ENCODE assay signal across 7 mouse cellular contexts in the genomic region with DNA sequence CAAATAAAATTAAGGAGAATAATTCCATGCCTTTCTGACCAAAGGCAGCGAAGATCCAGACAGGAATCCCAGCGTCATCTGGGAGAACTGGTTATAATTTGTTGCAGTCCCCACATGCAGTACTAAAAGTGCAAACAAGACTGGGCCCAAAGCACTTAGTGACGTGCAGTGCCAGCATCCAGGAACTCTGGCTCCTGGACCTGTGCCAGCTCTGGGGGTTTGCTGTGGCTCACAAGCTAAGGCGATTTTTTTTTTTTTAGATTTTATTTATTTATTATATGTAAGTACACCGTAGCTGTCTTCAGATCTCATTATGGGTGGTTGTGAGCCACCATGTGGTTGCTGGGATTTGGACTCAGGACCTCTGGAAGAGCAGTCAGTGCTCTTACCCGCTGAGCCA.
DNase-seq lines count a peak whose midpoint lies in the region; ATAC-seq and TF ChIP-seq lines count a peak whose summit lies in the region.
"Not testable (repeated sequence)": the region's sequence is repeated elsewhere in the genome, so short reads cannot be mapped to it uniquely, and the experiment has no call there.

No protein-coding gene starts in this region.

- WGBS in limb, embryonic 13.5 days = 45% methylated on average over 6 of the region's 6 CpGs
- 36% methylated on average over 6 of the region's 6 CpGs for WGBS in lung, postnatal 0 days
- 80% methylated on average over 6 of the region's 6 CpGs for WGBS in midbrain, embryonic 14.5 days

- not testable (repeated sequence) for H3K27ac ChIP-seq in gastrocnemius, adult 2 months; limb, embryonic 13.5 days; lung, postnatal 0 days (ENCODE audit: low read length); midbrain, embryonic 14.5 days (replicated peaks; ENCODE audit: low read depth, low read length)

- not testable (repeated sequence) for H3K36me3 ChIP-seq in limb, embryonic 13.5 days; lung, postnatal 0 days (ENCODE audit: insufficient read depth, low read length); midbrain, embryonic 14.5 days (ENCODE audit: control insufficient read depth, insufficient read depth, low read length); splenic B cell, adult 2 months (ENCODE audit: control insufficient read depth, insufficient read depth, low read length, poor library complexity, severe bottlenecking)

- not testable (repeated sequence) for TF ChIP-seq CTCF in gastrocnemius, adult 2 months (IDR thresholded peaks at IDR 0.05); lung, postnatal 0 days (IDR thresholded peaks at IDR 0.05)

- TF ChIP-seq EP300 in lung, postnatal 0 days (IDR thresholded peaks at IDR 0.05) = not testable (repeated sequence)

- H3K4me3 ChIP-seq in gastrocnemius, adult 2 months; limb, embryonic 13.5 days; lung, postnatal 0 days (ENCODE audit: low read depth, low read length); midbrain, embryonic 14.5 days (replicated peaks; ENCODE audit: low read depth, low read length): not testable (repeated sequence)

- ATAC-seq in limb, embryonic 13.5 days (ENCODE audit: low FRiP score, low read depth) = peak; percentile 32; the same call in 1 of the 2 replicates
- peak; percentile 28; the same call in 1 of the 2 replicates for ATAC-seq in lung, postnatal 0 days
- ATAC-seq in midbrain, embryonic 14.5 days (ENCODE audit: low FRiP score, low TSS enrichment) = not testable (repeated sequence)

- not testable (repeated sequence) for H3K9ac ChIP-seq in limb, embryonic 13.5 days; lung, postnatal 0 days (replicated peaks; ENCODE audit: low read depth); midbrain, embryonic 14.5 days (replicated peaks; ENCODE audit: low read length)

- peak; percentile 39 for DNase-seq in MN1 (ENCODE audit: low spot score)
- peak; percentile 29 for DNase-seq in gastrocnemius, adult 2 months
- peak; percentile 18 for DNase-seq in kidney, postnatal 14 days
- peak; percentile 39 for DNase-seq in lung, postnatal 0 days (ENCODE audit: low spot score)
- peak; percentile 23 for DNase-seq in midbrain, embryonic 14.5 days
- DNase-seq in splenic B cell, adult 2 months (ENCODE audit: low read depth, low spot score) = peak; percentile 34

- not testable (repeated sequence) for H3K9me3 ChIP-seq in limb, embryonic 13.5 days; lung, postnatal 0 days (ENCODE audit: low read length); midbrain, embryonic 14.5 days (ENCODE audit: control insufficient read depth, low read length)

- not testable (repeated sequence) for H3K4me2 ChIP-seq in limb, embryonic 13.5 days (replicated peaks); lung, postnatal 0 days (replicated peaks; ENCODE audit: low read depth, low read length); midbrain, embryonic 14.5 days (ENCODE audit: low read length)

- intact Hi-C loops in gastrocnemius, adult 2 months (cut with DNase I) = not testable (repeated sequence)

- H3K4me1 ChIP-seq in limb, embryonic 13.5 days; lung, postnatal 0 days (ENCODE audit: insufficient read depth, low read depth, low read length); midbrain, embryonic 14.5 days (ENCODE audit: control insufficient read depth, insufficient read depth, low read length): not testable (repeated sequence)

- H3K27me3 ChIP-seq in limb, embryonic 13.5 days; lung, postnatal 0 days (replicated peaks; ENCODE audit: insufficient read depth, low read length); midbrain, embryonic 14.5 days (ENCODE audit: control insufficient read depth, insufficient read depth, low read length); splenic B cell, adult 2 months (ENCODE audit: control insufficient read depth, insufficient read depth, low read length, poor library complexity, severe bottlenecking): not testable (repeated sequence)
